Mouse (Mus musculus): ENCODE data around the gene Sgsm1. TPM values are rescaled to one million over a fixed set of nuclear protein-coding genes. Genes with fewer than 3 reads are reported as not detected.

The Sgsm1 gene
- total and polyA plus RNA-seq, 3 experiments: 0.05 TPM; not detected in 2

- Histone ChIP-seq H3K27me3 (ENCODE audit: insufficient read depth, low read length) (no peaks in the 10 kb centered on the region), H3K4me3 (ENCODE audit: low read depth, low read length) (no peak overlapping the region; the same call in 1 of the 2 replicates)
Measured at GRCm38 (mm10) chr5:113344635-113345386, 34.2 kb upstream of the Sgsm1 start.

GRCm38 (mm10) chr5:113336281-113336680, 25.7 kb upstream of the Sgsm1 start:
- H3K27me3 ChIP-seq (ENCODE audit: insufficient read depth, low read length): no peaks in the 10 kb centered on the region
- TF ChIP-seq TAL1 (conservative IDR thresholded peaks at IDR 0.05; ENCODE audit: low read depth, low read length): no peak
- TF ChIP-seq GATA1 (IDR thresholded peaks at IDR 0.05; ENCODE audit: borderline replicate concordance, low read length): no peak
- TF ChIP-seq CTCF (IDR thresholded peaks at IDR 0.05; ENCODE audit: low read depth, low read length): no peak
- no peak for TF ChIP-seq POLR2AphosphoS5 (IDR thresholded peaks at IDR 0.05; ENCODE audit: insufficient replicate concordance, low read depth, low read length)
- no peak for TF ChIP-seq GATA2 (IDR thresholded peaks at IDR 0.05; ENCODE audit: borderline replicate concordance, low read depth, low read length)

More at GRCm38 (mm10) chr5:113344635-113345386, 34.2 kb upstream of the Sgsm1 start:
- Histone ChIP-seq H3K36me3 (replicated peaks) (no peaks in the 10 kb centered on the region), H3K9me3 (replicated peaks) (peaks cover 90% of the 10 kb centered on the region), H3K4me1 (ENCODE audit: insufficient read depth, low read depth, low read length) (no peaks in the 10 kb centered on the region)
- no peak for DNase-seq (ENCODE audit: low spot score)
- no peak for ATAC-seq (ENCODE audit: extremely low read depth, insufficient number of reproducible peaks, low FRiP score, poor library complexity, severe bottlenecking)
- TF ChIP-seq CTCF (IDR thresholded peaks at IDR 0.05; ENCODE audit: low read depth, low read length) (no peak), POLR2AphosphoS5 (IDR thresholded peaks at IDR 0.05; ENCODE audit: insufficient replicate concordance, low read depth, low read length) (no peak), TAL1 (conservative IDR thresholded peaks at IDR 0.05; ENCODE audit: low read depth, low read length) (no peak), GATA2 (IDR thresholded peaks at IDR 0.05; ENCODE audit: borderline replicate concordance, low read depth, low read length) (no peak), GATA1 (IDR thresholded peaks at IDR 0.05; ENCODE audit: borderline replicate concordance, low read length) (no peak)

GRCm38 (mm10) chr5:113335732-113336131, 25.1 kb upstream of the Sgsm1 start:
- ATAC-seq (ENCODE audit: extremely low read depth, insufficient number of reproducible peaks, low FRiP score, poor library complexity, severe bottlenecking): no peak
- no peaks in the 10 kb centered on the region for H3K36me3 ChIP-seq (replicated peaks)
- TF ChIP-seq CTCF (IDR thresholded peaks at IDR 0.05; ENCODE audit: low read depth, low read length) (no peak), GATA1 (IDR thresholded peaks at IDR 0.05; ENCODE audit: borderline replicate concordance, low read length) (no peak), GATA2 (IDR thresholded peaks at IDR 0.05; ENCODE audit: borderline replicate concordance, low read depth, low read length) (no peak), TAL1 (conservative IDR thresholded peaks at IDR 0.05; ENCODE audit: low read depth, low read length) (no peak), POLR2AphosphoS5 (IDR thresholded peaks at IDR 0.05; ENCODE audit: insufficient replicate concordance, low read depth, low read length) (no peak)
- H3K27me3 ChIP-seq (ENCODE audit: insufficient read depth, low read length): no peaks in the 10 kb centered on the region
- no peak for DNase-seq (ENCODE audit: low spot score)
- no peaks in the 10 kb centered on the region for H3K4me1 ChIP-seq (ENCODE audit: insufficient read depth, low read depth, low read length)
- H3K9me3 ChIP-seq (replicated peaks): peaks cover 88% of the 10 kb centered on the region
- H3K4me3 ChIP-seq (ENCODE audit: low read depth, low read length): no peak overlapping the region

More at GRCm38 (mm10) chr5:113336281-113336680, 25.7 kb upstream of the Sgsm1 start:
- no peaks in the 10 kb centered on the region for H3K4me1 ChIP-seq (ENCODE audit: insufficient read depth, low read depth, low read length)
- peaks cover 90% of the 10 kb centered on the region for H3K9me3 ChIP-seq (replicated peaks)
- no peaks in the 10 kb centered on the region for H3K36me3 ChIP-seq (replicated peaks)
- DNase-seq (ENCODE audit: low spot score) (no peak), ATAC-seq (ENCODE audit: extremely low read depth, insufficient number of reproducible peaks, low FRiP score, poor library complexity, severe bottlenecking) (no peak)
- no peak overlapping the region for H3K4me3 ChIP-seq (ENCODE audit: low read depth, low read length)

GRCm38 (mm10) chr5:113334621-113335530, 24.3 kb upstream of the Sgsm1 start:
- Histone ChIP-seq H3K27me3 (ENCODE audit: insufficient read depth, low read length) (no peaks in the 10 kb centered on the region), H3K4me3 (ENCODE audit: low read depth, low read length) (no peak overlapping the region), H3K36me3 (replicated peaks) (no peaks in the 10 kb centered on the region), H3K4me1 (ENCODE audit: insufficient read depth, low read depth, low read length) (no peaks in the 10 kb centered on the region), H3K9me3 (replicated peaks) (peaks cover 91% of the 10 kb centered on the region)
- TF ChIP-seq GATA1 (IDR thresholded peaks at IDR 0.05; ENCODE audit: borderline replicate concordance, low read length) (no peak), GATA2 (IDR thresholded peaks at IDR 0.05; ENCODE audit: borderline replicate concordance, low read depth, low read length) (no peak), CTCF (IDR thresholded peaks at IDR 0.05; ENCODE audit: low read depth, low read length) (no peak), POLR2AphosphoS5 (IDR thresholded peaks at IDR 0.05; ENCODE audit: insufficient replicate concordance, low read depth, low read length) (no peak), TAL1 (conservative IDR thresholded peaks at IDR 0.05; ENCODE audit: low read depth, low read length) (no peak)
- ATAC-seq (ENCODE audit: extremely low read depth, insufficient number of reproducible peaks, low FRiP score, poor library complexity, severe bottlenecking) (no peak), DNase-seq (ENCODE audit: low spot score) (no peak)

GRCm38 (mm10) chr5:113332899-113333298, 22.3 kb upstream of the Sgsm1 start:
- Histone ChIP-seq H3K36me3 (replicated peaks) (no peaks in the 10 kb centered on the region), H3K27me3 (ENCODE audit: insufficient read depth, low read length) (no peaks in the 10 kb centered on the region), H3K4me3 (ENCODE audit: low read depth, low read length) (no peak overlapping the region), H3K4me1 (ENCODE audit: insufficient read depth, low read depth, low read length) (no peaks in the 10 kb centered on the region), H3K9me3 (replicated peaks) (peaks cover 89% of the 10 kb centered on the region)
- no peak for TF ChIP-seq GATA2 (IDR thresholded peaks at IDR 0.05; ENCODE audit: borderline replicate concordance, low read depth, low read length)
- TF ChIP-seq CTCF (IDR thresholded peaks at IDR 0.05; ENCODE audit: low read depth, low read length): no peak
- TF ChIP-seq TAL1 (conservative IDR thresholded peaks at IDR 0.05; ENCODE audit: low read depth, low read length): no peak
- TF ChIP-seq GATA1 (IDR thresholded peaks at IDR 0.05; ENCODE audit: borderline replicate concordance, low read length): no peak
- no peak for TF ChIP-seq POLR2AphosphoS5 (IDR thresholded peaks at IDR 0.05; ENCODE audit: insufficient replicate concordance, low read depth, low read length)
- DNase-seq (ENCODE audit: low spot score): no peak
- no peak for ATAC-seq (ENCODE audit: extremely low read depth, insufficient number of reproducible peaks, low FRiP score, poor library complexity, severe bottlenecking)

- DNase-seq (ENCODE audit: low spot score) (no peak), ATAC-seq (ENCODE audit: extremely low read depth, insufficient number of reproducible peaks, low FRiP score, poor library complexity, severe bottlenecking) (no peak)
- no peak for TF ChIP-seq GATA1 (IDR thresholded peaks at IDR 0.05; ENCODE audit: borderline replicate concordance, low read length)
- Histone ChIP-seq H3K4me1 (ENCODE audit: insufficient read depth, low read depth, low read length) (no peaks in the 10 kb centered on the region), H3K27me3 (ENCODE audit: insufficient read depth, low read length) (no peaks in the 10 kb centered on the region), H3K4me3 (ENCODE audit: low read depth, low read length) (no peak overlapping the region), H3K9me3 (replicated peaks) (peaks cover 86% of the 10 kb centered on the region), H3K36me3 (replicated peaks) (no peaks in the 10 kb centered on the region)
Measured at GRCm38 (mm10) chr5:113332239-113332638, 21.7 kb upstream of the Sgsm1 start.

Measured in G1E (cell line).